Mouse (Mus musculus): Measurements from ENCODE around the gene Scgb1b24.

Gene Scgb1b24

GRCm38 (mm10) chr7:33743499-33743898 lies at the start of gene Scgb1b24:
Gene Scgb1b24, plus strand, starts transcription at chr7:33743799.
- no peak for DNase-seq (ENCODE audit: low read depth)

- no peak for DNase-seq (ENCODE audit: low read depth)
These were observed 4.4 kb upstream of the Scgb1b24 start, which contains the start of gene Scgb2b24 for GRCm38 (mm10) chr7:33739212-33739611. Gene Scgb2b24, minus strand, starts transcription at chr7:33739312.

Data from c-Kit-positive CD71-positive TER-119-negative erythroid progenitor cells, embryonic 14.5 days (primary cell).